Mouse (Mus musculus): ENCODE results near the gene Plpp2. TPM values are rescaled to one million over a fixed set of nuclear protein-coding genes. Genes with fewer than 3 reads are reported as not detected.

Gene Plpp2
- polyA plus RNA-seq, 1 experiment from 2014 or later, result 16.9 TPM

DNA sequence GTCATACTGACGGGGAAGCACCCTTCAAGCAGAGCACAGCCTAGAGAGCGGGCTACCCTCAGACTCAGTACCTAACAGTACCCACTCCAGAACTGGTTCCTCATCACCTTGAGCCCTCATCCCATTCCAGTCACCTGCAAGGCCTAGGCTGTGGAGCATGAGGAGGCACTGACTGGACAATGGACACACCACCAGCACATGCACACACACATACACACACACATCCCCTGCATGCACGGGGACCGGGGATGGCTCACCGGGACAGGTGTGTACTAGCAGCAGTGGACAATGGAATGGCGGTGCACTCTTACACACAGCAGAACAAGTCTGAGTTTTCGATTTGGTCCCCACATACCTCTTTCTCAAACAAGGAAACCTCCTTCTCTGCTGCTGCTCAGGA is 3.7 kb upstream of the Plpp2 start:
- Histone ChIP-seq H3K9me3 (no peaks in the 10 kb centered on the region), H3K36me3 (replicated peaks) (peaks cover 17% of the 10 kb centered on the region), H3K27me3 (replicated peaks) (no peaks in the 10 kb centered on the region), H3K9ac (no peak overlapping the region), H3K27ac (no peak overlapping the region), H3K4me3 (no peak overlapping the region), H3K4me1 (peaks cover 12% of the 10 kb centered on the region), H3K4me2 (no peak overlapping the region)
- 93% methylated on average over 7 of the region's 7 CpGs for WGBS
- no peak for ATAC-seq (replicated peaks)

DNA sequence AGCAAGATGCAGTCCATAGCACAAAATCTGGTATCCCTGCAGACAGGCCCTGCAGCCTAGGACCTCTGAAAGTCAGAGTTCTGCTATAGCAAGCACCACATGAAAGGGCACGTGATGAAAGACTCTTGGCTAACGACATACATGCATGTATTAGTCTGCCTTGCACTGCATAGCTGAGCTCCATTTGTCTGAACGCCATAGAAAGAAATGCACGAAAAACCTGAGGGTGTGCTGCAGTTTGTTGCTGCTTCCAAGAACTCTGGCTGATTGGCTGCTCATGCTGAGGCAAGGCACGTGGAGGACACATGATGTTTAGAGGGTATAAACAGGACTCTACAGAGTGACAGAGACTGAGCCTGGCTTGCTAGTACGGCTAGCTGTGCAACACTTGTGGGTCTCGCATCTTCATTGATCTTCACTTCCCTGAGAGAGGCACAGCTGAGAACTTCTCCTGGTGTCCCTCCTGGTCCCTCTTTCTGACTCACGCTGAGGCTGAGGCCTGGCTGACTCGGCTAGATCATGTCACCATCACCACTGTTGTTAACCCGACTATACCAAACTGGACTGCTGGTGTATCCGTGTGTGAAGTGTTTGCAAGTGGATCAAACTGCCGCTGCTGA is 3.0 kb upstream of the Plpp2 start:
- Histone ChIP-seq H3K9ac (no peak overlapping the region), H3K9me3 (no peaks in the 10 kb centered on the region), H3K27me3 (replicated peaks) (no peaks in the 10 kb centered on the region), H3K4me1 (peaks cover 12% of the 10 kb centered on the region), H3K4me3 (no peak overlapping the region), H3K27ac (no peak overlapping the region), H3K4me2 (no peak overlapping the region), H3K36me3 (replicated peaks) (peaks cover 16% of the 10 kb centered on the region)
- no peak for ATAC-seq (replicated peaks)
- 78% methylated on average over 12 of the region's 12 CpGs for WGBS

DNA sequence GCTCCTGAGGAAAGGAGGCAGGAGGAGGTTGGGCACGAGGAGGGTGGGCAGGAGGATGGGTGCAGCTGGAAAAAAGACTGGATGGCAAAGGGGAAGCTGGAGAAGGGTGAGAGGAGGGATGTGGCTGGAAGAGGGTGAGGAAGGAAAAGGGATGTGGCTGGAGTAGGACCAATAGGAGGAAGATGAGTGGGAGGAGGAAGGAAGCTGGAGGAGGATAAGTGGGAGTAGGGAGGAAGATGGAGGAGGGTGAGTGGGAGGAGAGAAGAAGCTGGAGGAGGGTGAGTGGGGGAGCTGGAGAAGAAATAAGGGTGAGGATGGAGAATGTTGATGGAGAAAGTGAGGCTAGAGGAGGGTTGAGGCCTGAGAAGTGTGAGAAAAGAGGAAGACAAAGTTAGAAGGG is 1.8 kb upstream of the Plpp2 start:
- Histone ChIP-seq H3K27ac (no peak overlapping the region), H3K9me3 (no peaks in the 10 kb centered on the region), H3K36me3 (replicated peaks) (0 out of 2 replicates have a peak, but pooled peaks cover 9% of the 10 kb centered on the region), H3K27me3 (replicated peaks) (no peaks in the 10 kb centered on the region), H3K4me2 (no peak overlapping the region), H3K4me1 (peaks cover 12% of the 10 kb centered on the region), H3K4me3 (no peak overlapping the region), H3K9ac (no peak overlapping the region)
- ATAC-seq (replicated peaks), result no peak
- 61% methylated on average over 1 of the region's 1 CpGs for WGBS

DNA sequence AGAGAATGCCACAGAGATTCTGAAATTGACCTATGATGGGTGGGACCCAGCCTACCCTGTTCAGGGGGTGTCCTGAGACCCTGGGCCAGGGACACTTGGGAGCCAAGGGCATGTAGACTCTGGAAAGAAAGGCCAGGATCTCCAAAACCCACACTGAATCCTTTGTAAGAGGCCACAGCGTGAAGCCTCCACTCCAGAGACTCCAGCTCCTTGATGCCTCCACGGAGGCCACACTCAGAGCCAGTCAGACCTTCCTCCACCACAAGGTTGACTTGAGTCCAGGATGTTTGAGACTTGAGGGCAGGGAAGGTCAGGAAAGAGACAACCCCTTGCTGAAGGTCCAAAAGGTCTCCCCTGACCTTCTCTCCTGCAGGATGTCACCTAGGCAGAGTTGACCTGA is 830 bp upstream of the Plpp2 start:
- ATAC-seq (replicated peaks), result no peak
- H3K4me2 ChIP-seq, result no peak overlapping the region
- WGBS, result 87% methylated on average over 2 of the region's 2 CpGs

DNA sequence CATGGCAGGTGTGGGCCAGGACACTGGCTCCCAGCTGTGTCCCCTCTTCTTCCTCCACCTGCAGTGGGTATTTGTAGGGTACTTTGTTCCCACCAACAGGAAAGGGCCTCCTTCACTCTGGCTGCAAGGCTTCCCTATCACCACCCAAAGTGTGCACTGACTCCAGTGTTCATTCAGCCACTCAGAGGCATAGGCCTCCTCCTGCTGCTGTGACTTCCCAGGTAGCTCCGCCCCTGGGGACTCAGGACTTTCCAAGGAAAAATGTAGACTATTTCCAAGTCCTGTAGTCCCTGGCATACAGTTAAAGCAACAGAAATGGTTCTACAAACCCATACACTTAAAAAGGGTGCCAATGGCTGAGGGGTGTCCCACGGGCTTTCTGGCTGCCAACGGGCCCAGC is 918 bp downstream of the Plpp2 start:
- H3K27me3 ChIP-seq (replicated peaks), result no peaks in the 10 kb centered on the region
- H3K9me3 ChIP-seq, result no peaks in the 10 kb centered on the region
- no peak for ATAC-seq (replicated peaks)
- 26% methylated on average over 3 of the region's 3 CpGs for WGBS
- peaks cover 12% of the 10 kb centered on the region for H3K4me1 ChIP-seq
- H3K27ac ChIP-seq, result no peak overlapping the region
- H3K4me3 ChIP-seq, result peak overlapping the region; percentile 59
- H3K4me2 ChIP-seq, result peak overlapping the region; percentile 94
- H3K36me3 ChIP-seq (replicated peaks), result no peaks in the 10 kb centered on the region
- peak overlapping the region; percentile 53; the same call in 1 of the 2 replicates for H3K9ac ChIP-seq

More for the DNA sequence above, 830 bp upstream of the Plpp2 start:
- Histone ChIP-seq H3K27ac (no peak overlapping the region), H3K4me3 (no peak overlapping the region), H3K9me3 (no peaks in the 10 kb centered on the region), H3K4me1 (peaks cover 12% of the 10 kb centered on the region), H3K36me3 (replicated peaks) (0 out of 2 replicates have a peak, but pooled peaks cover 9% of the 10 kb centered on the region), H3K9ac (no peak overlapping the region), H3K27me3 (replicated peaks) (no peaks in the 10 kb centered on the region)

DNA sequence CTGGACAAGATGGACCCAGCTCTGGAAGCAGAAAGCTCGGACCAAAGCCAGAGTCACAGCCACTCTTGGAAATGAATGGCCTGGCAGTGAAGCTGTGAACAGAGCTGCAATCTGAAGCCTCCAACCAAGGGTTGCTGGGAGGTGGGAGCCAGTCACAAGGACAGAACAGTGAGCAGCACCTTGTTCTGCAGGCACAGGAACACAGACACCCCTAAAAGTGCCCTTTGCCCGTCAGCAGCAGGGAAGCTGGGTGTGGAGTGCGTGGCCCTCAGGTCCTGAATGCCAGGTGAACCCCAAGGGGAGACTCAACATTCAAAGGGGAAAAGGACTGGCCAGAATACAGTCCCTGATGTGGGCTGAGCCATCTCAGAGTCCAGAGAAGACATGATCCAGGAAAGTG is 2.0 kb downstream of the Plpp2 start:
- Histone ChIP-seq H3K9me3 (no peaks in the 10 kb centered on the region), H3K4me3 (no peak overlapping the region), H3K4me1 (peaks cover 12% of the 10 kb centered on the region), H3K9ac (no peak overlapping the region), H3K27me3 (replicated peaks) (no peaks in the 10 kb centered on the region), H3K4me2 (no peak overlapping the region), H3K36me3 (replicated peaks) (no peaks in the 10 kb centered on the region), H3K27ac (no peak overlapping the region)
- ATAC-seq (replicated peaks), result no peak
- WGBS, result 89% methylated on average over 3 of the region's 3 CpGs

DNA sequence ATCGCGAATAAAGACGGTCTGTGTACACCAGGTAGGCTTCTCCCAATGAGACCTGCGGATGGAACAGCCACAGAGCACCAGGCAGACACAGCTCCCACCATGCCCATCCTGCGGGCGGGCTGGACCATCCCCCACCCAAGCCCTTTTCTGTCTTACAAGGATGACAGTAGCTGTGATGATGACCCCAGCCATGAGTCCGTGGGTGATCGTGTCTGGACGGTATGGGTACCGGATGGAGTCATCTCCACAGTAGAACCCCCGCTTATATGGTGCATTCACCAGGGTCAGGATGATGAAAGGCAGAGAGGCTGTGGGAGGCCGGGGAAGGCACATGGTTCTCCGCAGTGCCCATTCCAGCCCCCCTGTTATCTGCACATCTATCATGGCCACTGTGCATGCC is 2.9 kb downstream of the Plpp2 start:
- H3K36me3 ChIP-seq (replicated peaks), result no peaks in the 10 kb centered on the region
- H3K27me3 ChIP-seq (replicated peaks), result no peaks in the 10 kb centered on the region
- H3K4me1 ChIP-seq, result peaks cover 12% of the 10 kb centered on the region
- no peak overlapping the region for H3K4me2 ChIP-seq
- no peak overlapping the region for H3K27ac ChIP-seq
- no peak for ATAC-seq (replicated peaks)
- no peak overlapping the region for H3K4me3 ChIP-seq
- H3K9me3 ChIP-seq, result no peaks in the 10 kb centered on the region
- H3K9ac ChIP-seq, result no peak overlapping the region
- WGBS, result 94% methylated on average over 13 of the region's 13 CpGs

DNA sequence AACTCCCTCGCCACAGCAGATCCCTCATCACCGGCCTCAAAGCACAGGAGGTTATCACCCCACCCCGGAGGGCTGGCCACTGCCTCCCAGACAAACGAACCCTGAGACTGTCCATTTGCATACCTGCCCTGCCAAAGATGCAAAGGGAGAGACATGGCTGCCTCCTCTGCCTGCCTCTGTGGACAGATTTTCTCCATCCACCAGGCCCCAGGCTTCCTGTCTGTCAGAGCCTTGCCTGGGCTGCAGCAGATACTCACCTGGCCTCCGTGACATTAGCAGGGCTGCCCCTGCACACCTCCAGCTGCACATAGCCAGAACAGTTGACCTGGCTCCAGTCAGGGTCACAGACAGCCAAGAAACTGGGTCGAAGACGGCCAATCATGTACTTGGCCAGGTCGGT is 3.4 kb downstream of the Plpp2 start:
- Histone ChIP-seq H3K4me2 (no peak overlapping the region), H3K9ac (no peak overlapping the region), H3K27me3 (replicated peaks) (no peaks in the 10 kb centered on the region), H3K4me3 (no peak overlapping the region), H3K27ac (no peak overlapping the region), H3K36me3 (replicated peaks) (no peaks in the 10 kb centered on the region), H3K9me3 (no peaks in the 10 kb centered on the region), H3K4me1 (peaks cover 12% of the 10 kb centered on the region)
- WGBS, result 75% methylated on average over 8 of the region's 8 CpGs
- ATAC-seq (replicated peaks), result no peak

DNA sequence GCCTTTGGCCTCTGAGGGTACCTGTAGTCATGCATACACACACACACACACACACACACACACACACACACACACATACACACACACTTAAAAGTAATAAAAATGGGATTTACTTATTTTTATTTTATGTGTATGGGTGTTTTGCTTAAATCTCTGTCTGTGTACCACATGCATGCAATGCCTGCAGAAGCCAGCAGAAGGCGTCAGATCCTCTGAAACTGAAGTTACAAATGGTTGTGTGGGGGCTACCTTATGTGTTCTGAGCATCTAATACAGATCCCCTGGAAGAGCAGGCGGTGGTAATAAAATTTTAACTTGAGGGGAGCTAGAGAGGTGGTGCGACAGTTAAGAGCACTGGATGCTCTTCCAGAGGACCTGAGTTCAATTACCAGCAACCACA is 5.5 kb downstream of the Plpp2 start:
- Histone ChIP-seq H3K9ac (no peak overlapping the region), H3K4me2 (no peak overlapping the region), H3K4me1 (peaks cover 3% of the 10 kb centered on the region), H3K36me3 (replicated peaks) (no peaks in the 10 kb centered on the region), H3K27me3 (replicated peaks) (no peaks in the 10 kb centered on the region), H3K4me3 (no peak overlapping the region), H3K9me3 (no peaks in the 10 kb centered on the region), H3K27ac (no peak overlapping the region)
- 79% methylated on average over 3 of the region's 3 CpGs for WGBS
- no peak for ATAC-seq (replicated peaks)

DNA sequence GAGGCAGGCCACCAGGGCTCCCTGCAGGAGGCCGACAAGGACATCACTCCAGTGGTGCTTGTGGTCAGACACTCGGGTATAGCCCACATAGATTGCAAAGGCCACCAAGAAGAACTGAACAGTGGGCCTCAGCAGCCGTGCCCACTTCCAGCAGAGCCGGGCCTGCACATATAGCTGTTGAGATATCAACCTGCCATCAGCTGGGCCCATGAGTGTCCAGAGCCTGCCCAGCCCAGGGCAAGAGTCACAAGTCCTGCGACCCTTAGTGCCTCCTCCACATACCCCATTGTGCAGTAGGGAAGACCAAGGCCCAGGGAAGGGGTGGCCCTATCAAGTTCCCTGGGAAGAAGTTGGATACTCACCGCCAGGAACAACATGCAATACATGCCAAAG is 6.1 kb downstream of the Plpp2 start:
- no peak overlapping the region for H3K4me3 ChIP-seq
- no peak overlapping the region for H3K27ac ChIP-seq
- no peaks in the 10 kb centered on the region for H3K36me3 ChIP-seq (replicated peaks)
- ATAC-seq (replicated peaks), result no peak
- no peaks in the 10 kb centered on the region for H3K4me1 ChIP-seq
- no peaks in the 10 kb centered on the region for H3K9me3 ChIP-seq
- WGBS, result 88% methylated on average over 6 of the region's 6 CpGs
- H3K27me3 ChIP-seq (replicated peaks), result no peaks in the 10 kb centered on the region
- H3K9ac ChIP-seq, result no peak overlapping the region
- H3K4me2 ChIP-seq, result no peak overlapping the region

DNA sequence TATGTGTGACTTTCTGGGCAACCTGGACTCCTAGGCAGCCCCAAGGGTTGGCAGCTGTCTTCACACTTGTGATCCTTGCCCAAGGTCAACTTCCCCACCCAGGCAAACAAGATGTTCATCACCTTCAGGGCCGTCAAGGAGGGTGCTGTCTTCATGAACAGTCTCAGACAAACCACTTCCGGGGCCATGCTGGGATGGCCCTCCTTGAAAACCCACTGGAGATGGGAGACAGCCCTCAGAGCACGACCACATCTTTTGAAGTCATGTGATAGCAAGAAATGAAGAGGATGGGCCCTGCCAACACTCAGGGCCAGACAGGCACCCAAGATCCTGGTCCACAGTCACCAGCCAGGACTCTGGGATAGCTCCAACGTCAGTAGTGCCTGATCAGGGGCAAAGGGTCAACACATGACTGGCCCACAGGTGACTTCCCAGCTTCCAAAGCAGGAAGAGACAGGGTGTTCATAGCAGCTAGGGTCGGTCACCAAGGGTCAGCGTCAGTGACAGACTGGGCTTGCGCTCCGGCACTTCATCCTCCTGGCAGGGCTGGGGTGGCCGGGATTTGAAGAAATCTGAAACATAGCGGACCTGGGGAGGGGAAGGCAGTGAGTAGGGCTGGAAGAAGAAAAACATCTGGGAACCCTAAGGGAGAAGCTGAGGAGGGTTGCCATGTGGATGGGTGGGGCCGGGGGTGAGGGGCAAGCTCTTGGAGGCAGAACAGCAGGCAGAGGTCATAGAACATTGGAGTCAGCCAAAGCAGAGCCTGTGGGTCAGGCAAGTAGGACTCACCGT is 6.7 kb downstream of the Plpp2 start:
- H3K4me2 ChIP-seq, result no peak overlapping the region
- no peak overlapping the region for H3K4me3 ChIP-seq
- no peak for ATAC-seq (replicated peaks)

DNA sequence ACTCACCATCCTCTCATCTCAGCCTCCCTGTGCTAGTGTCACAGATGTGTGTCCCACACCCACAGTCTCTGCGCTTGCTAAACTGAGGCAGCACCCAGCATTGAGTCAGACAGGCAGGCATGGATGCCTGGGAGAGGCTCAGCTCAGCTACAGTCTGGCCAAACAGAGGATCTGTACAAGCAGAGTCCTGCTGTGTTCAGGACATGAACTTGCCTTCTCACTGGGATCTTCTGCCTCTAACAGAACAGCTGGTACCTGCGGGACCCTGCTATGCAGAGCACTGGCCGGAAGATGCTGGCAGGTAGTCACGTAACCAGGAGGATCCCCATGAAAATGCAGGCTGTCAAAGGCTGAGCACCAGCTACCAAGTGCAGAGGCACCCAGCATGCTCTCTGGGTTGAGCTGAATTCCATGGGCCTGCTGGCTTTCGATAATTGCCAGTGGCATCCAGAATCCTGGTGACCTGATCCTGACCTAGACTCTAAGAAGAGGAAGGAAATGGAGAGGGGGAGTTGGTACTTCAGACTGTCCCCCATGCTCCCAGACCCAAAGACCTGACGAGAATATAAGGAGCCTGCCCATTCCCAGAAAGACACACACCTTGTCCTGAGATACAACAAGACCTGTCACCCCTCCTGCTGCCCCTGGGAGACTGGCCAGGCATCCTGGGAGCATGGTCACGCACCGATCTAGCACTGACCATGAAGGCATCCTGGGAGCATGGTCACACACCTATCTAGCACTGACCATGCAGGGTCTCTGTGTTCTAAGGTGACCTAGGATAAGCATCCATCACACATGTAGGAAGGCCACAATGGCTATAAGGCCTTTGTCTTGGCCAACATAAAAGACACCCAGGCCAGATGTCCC is 7.9 kb downstream of the Plpp2 start:
- 92% methylated on average over 8 of the region's 8 CpGs for WGBS
- Histone ChIP-seq H3K4me2 (no peak overlapping the region), H3K27ac (no peak overlapping the region), H3K4me3 (no peak overlapping the region), H3K27me3 (replicated peaks) (no peaks in the 10 kb centered on the region), H3K4me1 (no peaks in the 10 kb centered on the region), H3K36me3 (replicated peaks) (no peaks in the 10 kb centered on the region), H3K9me3 (no peaks in the 10 kb centered on the region), H3K9ac (no peak overlapping the region)
- no peak for ATAC-seq (replicated peaks)

More for the DNA sequence above, 6.7 kb downstream of the Plpp2 start:
- Histone ChIP-seq H3K27me3 (replicated peaks) (no peaks in the 10 kb centered on the region), H3K27ac (no peak overlapping the region), H3K9ac (no peak overlapping the region), H3K9me3 (no peaks in the 10 kb centered on the region), H3K4me1 (no peaks in the 10 kb centered on the region), H3K36me3 (replicated peaks) (no peaks in the 10 kb centered on the region)
- 90% methylated on average over 12 of the region's 12 CpGs for WGBS

Measured in midbrain, embryonic 15.5 days (tissue).